Mouse (Mus musculus) kidney, embryonic 14.5 days (tissue): ENCODE measurements at regions not wholly inside any gene's neighbourhood (a gene's known extent, or its start where the extent isn't known, plus 50 kb on each side); places are given as distances from the start of the nearest gene placed in this dataset.

Experiments
- ATAC-seq: fragments of 200-750 bp; cut with Nextera tagmentation; 2 replicates; pipeline ENCODE4 v1.8.0; 2017; ENCODE audit warnings: moderate number of reproducible peaks, mild to moderate bottlenecking, moderate TSS enrichment, moderate library complexity; ENCODE audit not compliant: low FRiP score, low TSS enrichment
- H3K27ac ChIP-seq: fragments of 300-500 bp; sonication (generic); 2 replicates; pipeline ENCODE4 v1.5.1; 2014; ENCODE audit warnings: low read depth, mild to moderate bottlenecking, low read length, moderate library complexity, mixed read lengths
- H3K27me3 ChIP-seq: fragments of 300-500 bp; sonication (generic); 2 replicates; pipeline ENCODE4 v1.6.1; 2014; ENCODE audit warnings: mild to moderate bottlenecking, low read length; ENCODE audit not compliant: control insufficient read depth, insufficient read depth
- H3K36me3 ChIP-seq: fragments of 300-500 bp; sonication (generic); 2 replicates; pipeline ENCODE4 v1.6.1; 2014; ENCODE audit warnings: low read length, mixed read lengths; ENCODE audit not compliant: control insufficient read depth, insufficient read depth
- H3K4me1 ChIP-seq: fragments of 300-500 bp; sonication (generic); 2 replicates; pipeline ENCODE4 v1.6.1; 2014; ENCODE audit warnings: low read length, mixed read lengths; ENCODE audit not compliant: control insufficient read depth, insufficient read depth
- H3K4me2 ChIP-seq: fragments of 300-500 bp; sonication (generic); replicated peaks from 2 replicates; pipeline ENCODE4 v1.6.1; 2014; ENCODE audit warnings: low read depth, mild to moderate bottlenecking, low read length
- H3K4me3 ChIP-seq: fragments of 300-500 bp; sonication (generic); 2 replicates; pipeline ENCODE4 v1.5.1; 2014; ENCODE audit warnings: mild to moderate bottlenecking, low read length
- H3K9ac ChIP-seq: fragments of 300-500 bp; sonication (generic); 2 replicates; pipeline ENCODE4 v1.6.1; 2014; ENCODE audit warnings: low read depth, mild to moderate bottlenecking, low read length, moderate library complexity
- H3K9me3 ChIP-seq: fragments of 300-500 bp; sonication (generic); 2 replicates; pipeline ENCODE4 v1.6.1; 2016; ENCODE audit warnings: low read length; ENCODE audit not compliant: control insufficient read depth
- WGBS: fragments of 180-500 bp; shearing (Covaris S2); extraction: QIAGEN DNeasy Blood & Tissue Kit; methylation state at CpG from one replicate; pipeline ENCODE4 v1.1.7; 2014; 5-methylcytosine and 5-hydroxymethylcytosine counted together

GRCm38 (mm10) chr5:141080896-141081295, 80.5 kb upstream of the Card11 start:
- no peak overlapping the region for H3K27ac ChIP-seq
- no peak for ATAC-seq
- no peak overlapping the region for H3K4me3 ChIP-seq
- no peak overlapping the region for H3K4me2 ChIP-seq
- WGBS = 82% methylated on average over 5 of the region's 5 CpGs
- H3K36me3 ChIP-seq = no peaks in the 10 kb centered on the region
- no peaks in the 10 kb centered on the region for H3K27me3 ChIP-seq
- no peaks in the 10 kb centered on the region for H3K9me3 ChIP-seq
- no peak overlapping the region for H3K9ac ChIP-seq
- 0 out of 2 replicates have a peak, but pooled peaks cover 2% of the 10 kb centered on the region for H3K4me1 ChIP-seq

GRCm38 (mm10) chr5:141084056-141084730, 83.8 kb upstream of the Card11 start:
- Histone ChIP-seq H3K9ac (no peak overlapping the region), H3K27me3 (no peaks in the 10 kb centered on the region), H3K27ac (no peak overlapping the region), H3K36me3 (no peaks in the 10 kb centered on the region), H3K4me1 (no peaks in the 10 kb centered on the region), H3K9me3 (no peaks in the 10 kb centered on the region), H3K4me3 (no peak overlapping the region), H3K4me2 (no peak overlapping the region)
- ATAC-seq = no peak
- 85% methylated on average over 14 of the region's 14 CpGs for WGBS

- Histone ChIP-seq H3K4me2 (no peak overlapping the region), H3K9ac (no peak overlapping the region), H3K27ac (no peak overlapping the region), H3K9me3 (no peaks in the 10 kb centered on the region), H3K4me1 (no peaks in the 10 kb centered on the region), H3K4me3 (no peak overlapping the region), H3K27me3 (no peaks in the 10 kb centered on the region), H3K36me3 (no peaks in the 10 kb centered on the region)
- 44% methylated on average over 7 of the region's 7 CpGs for WGBS
- no peak for ATAC-seq
Observed at GRCm38 (mm10) chr5:141084746-141085145, 84.4 kb upstream of the Card11 start.

GRCm38 (mm10) chr5:141091676-141092075, 91.3 kb upstream of the Card11 start:
- no peak overlapping the region for H3K9ac ChIP-seq
- no peak overlapping the region for H3K4me3 ChIP-seq
- H3K4me2 ChIP-seq = no peak overlapping the region
- no peaks in the 10 kb centered on the region for H3K36me3 ChIP-seq
- H3K9me3 ChIP-seq = no peaks in the 10 kb centered on the region
- 78% methylated on average over 14 of the region's 14 CpGs for WGBS
- no peaks in the 10 kb centered on the region for H3K4me1 ChIP-seq
- no peak overlapping the region for H3K27ac ChIP-seq
- no peaks in the 10 kb centered on the region for H3K27me3 ChIP-seq
- ATAC-seq = no peak

GRCm38 (mm10) chr5:141093641-141094040, 93.3 kb upstream of the Card11 start:
- Histone ChIP-seq H3K27me3 (no peaks in the 10 kb centered on the region), H3K4me2 (no peak overlapping the region), H3K9me3 (no peaks in the 10 kb centered on the region), H3K4me3 (no peak overlapping the region), H3K27ac (no peak overlapping the region), H3K9ac (no peak overlapping the region), H3K36me3 (no peaks in the 10 kb centered on the region), H3K4me1 (no peaks in the 10 kb centered on the region)
- 60% methylated on average over 4 of the region's 4 CpGs for WGBS
- ATAC-seq = no peak

GRCm38 (mm10) chr5:141097878-141098277, 97.5 kb upstream of the Card11 start:
- Histone ChIP-seq H3K4me2 (no peak overlapping the region), H3K4me1 (no peaks in the 10 kb centered on the region), H3K9ac (no peak overlapping the region), H3K27me3 (no peaks in the 10 kb centered on the region), H3K9me3 (no peaks in the 10 kb centered on the region), H3K27ac (no peak overlapping the region), H3K36me3 (no peaks in the 10 kb centered on the region), H3K4me3 (no peak overlapping the region)
- 51% methylated on average over 4 of the region's 4 CpGs for WGBS
- no peak for ATAC-seq

- Histone ChIP-seq H3K4me1 (peaks cover 14% of the 10 kb centered on the region), H3K4me3 (no peak overlapping the region), H3K27me3 (no peaks in the 10 kb centered on the region), H3K9ac (no peak overlapping the region), H3K27ac (no peak overlapping the region), H3K9me3 (no peaks in the 10 kb centered on the region), H3K4me2 (no peak overlapping the region), H3K36me3 (no peaks in the 10 kb centered on the region)
- WGBS = 89% methylated on average over 3 of the region's 3 CpGs
- no peak for ATAC-seq
Observed at GRCm38 (mm10) chr5:141111666-141112065, 111.3 kb upstream of the Card11 start.

GRCm38 (mm10) chr5:141115273-141115904, 115.0 kb upstream of the Card11 start:
- Histone ChIP-seq H3K4me2 (no peak overlapping the region), H3K9me3 (no peaks in the 10 kb centered on the region), H3K4me1 (0 out of 2 replicates have a peak, but pooled peaks cover 7% of the 10 kb centered on the region), H3K9ac (no peak overlapping the region), H3K27me3 (no peaks in the 10 kb centered on the region), H3K27ac (no peak overlapping the region), H3K36me3 (no peaks in the 10 kb centered on the region), H3K4me3 (no peak overlapping the region)
- ATAC-seq = peak; percentile 55; the same call in 1 of the 2 replicates
- WGBS = 28% methylated on average over 4 of the region's 4 CpGs

- Histone ChIP-seq H3K36me3 (no peaks in the 10 kb centered on the region), H3K4me3 (no peak overlapping the region), H3K27me3 (no peaks in the 10 kb centered on the region), H3K9ac (no peak overlapping the region), H3K9me3 (no peaks in the 10 kb centered on the region), H3K4me2 (no peak overlapping the region), H3K4me1 (0 out of 2 replicates have a peak, but pooled peaks cover 7% of the 10 kb centered on the region), H3K27ac (no peak overlapping the region)
- WGBS = 41% methylated on average over 8 of the region's 8 CpGs
- ATAC-seq = peak; percentile 46; the same call in 1 of the 2 replicates
Observed at GRCm38 (mm10) chr5:141115963-141116362, 115.6 kb upstream of the Card11 start.
